In the genomic region with DNA sequence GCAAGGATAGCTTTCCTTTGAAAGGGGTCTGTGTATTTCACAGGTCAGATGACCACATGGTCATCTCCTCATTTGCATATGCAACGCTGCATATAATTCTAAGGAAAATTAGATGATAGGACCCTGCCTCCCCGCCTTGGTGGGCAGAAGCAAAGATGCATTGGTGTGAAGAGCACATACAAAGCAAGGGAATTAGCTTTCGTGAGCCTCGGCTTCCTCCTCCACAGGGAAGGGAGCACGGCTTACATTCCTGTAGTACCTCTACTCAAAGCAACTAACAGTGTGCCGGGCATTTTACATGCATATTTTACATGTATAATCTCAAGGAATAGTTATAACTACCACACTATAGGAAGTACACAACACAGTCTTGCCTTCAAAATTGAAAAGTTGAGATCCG, we compare ENCODE assay signal across 19 mouse cellular contexts. TPM values are rescaled to one million over a fixed set of nuclear protein-coding genes. Genes with fewer than 3 reads are reported as not detected.
A peak's percentile ranks its signal among the peaks of the same experiment; 100 is the strongest.
DNase-seq lines count a peak whose midpoint lies in the region; ATAC-seq and TF ChIP-seq lines count a peak whose summit lies in the region.
"Had no signal": no experiment of that assay in that cellular context is flagged by ENCODE, and none has a peak within 500 bp of the region (broad histone marks: within the 10 kb centered on the region; RNA-seq: fewer than 3 reads in every experiment).

No protein-coding gene starts in this region.

- no peak for DNase-seq in frontal cortex, adult 2 months (ENCODE audit: extremely low spot score in 1 of 2, low spot score in 1 of 2)
- no peak for DNase-seq in kidney, adult 2 months
- DNase-seq: adrenal gland, adult 2 months; adrenal gland, postnatal 10 days; adrenal gland, postnatal 25 days; cerebellum, adult 11 months; cerebellum, adult 18-20 months; cerebellum, adult 8-10 months; cerebellum, adult 9-11 months; cerebellum, postnatal 14 days; cerebellum, postnatal 36 days; embryo, embryonic 11 days had no signal

- TF ChIP-seq POLR2A in kidney, adult 2 months (IDR thresholded peaks at IDR 0.05; ENCODE audit: low read depth, low read length), result no peak

- H3K36me3 ChIP-seq in kidney, adult 2 months (ENCODE audit: control insufficient read depth, insufficient read depth, low read length), result no peaks in the 10 kb centered on the region
- H3K36me3 ChIP-seq in kidney, embryonic 14.5 days (ENCODE audit: control insufficient read depth, insufficient read depth, low read length), result no peaks in the 10 kb centered on the region
- H3K36me3 ChIP-seq: embryonic facial prominence, embryonic 13.5 days; embryonic facial prominence, embryonic 15.5 days; forebrain, embryonic 15.5 days had no signal

- WGBS in kidney, adult 2 months, result 96% methylated on average over 7 of the region's 7 CpGs
- WGBS in kidney, embryonic 14.5 days, result 92% methylated on average over 7 of the region's 7 CpGs

- no peak overlapping the region for H3K9ac ChIP-seq in kidney, embryonic 14.5 days (ENCODE audit: low read depth, low read length)
- H3K9ac ChIP-seq: embryonic facial prominence, embryonic 13.5 days; embryonic facial prominence, embryonic 15.5 days; forebrain, embryonic 13.5 days; forebrain, embryonic 15.5 days had no signal

- H3K4me2 ChIP-seq in kidney, embryonic 14.5 days (replicated peaks; ENCODE audit: low read depth, low read length), result no peak overlapping the region
- H3K4me2 ChIP-seq: embryonic facial prominence, embryonic 13.5 days; embryonic facial prominence, embryonic 15.5 days; forebrain, embryonic 13.5 days; forebrain, embryonic 15.5 days had no signal

- H3K27me3 ChIP-seq in kidney, adult 2 months (replicated peaks; ENCODE audit: control insufficient read depth, insufficient read depth, low read length), result no peaks in the 10 kb centered on the region
- no peaks in the 10 kb centered on the region for H3K27me3 ChIP-seq in kidney, embryonic 14.5 days (ENCODE audit: control insufficient read depth, insufficient read depth, low read length)
- H3K27me3 ChIP-seq: embryonic facial prominence, embryonic 13.5 days; embryonic facial prominence, embryonic 15.5 days; forebrain, embryonic 13.5 days; forebrain, embryonic 15.5 days had no signal

- H3K9me3 ChIP-seq in kidney, embryonic 14.5 days (ENCODE audit: control insufficient read depth, low read length), result no peaks in the 10 kb centered on the region
- H3K9me3 ChIP-seq: embryonic facial prominence, embryonic 13.5 days; embryonic facial prominence, embryonic 15.5 days; forebrain, embryonic 13.5 days; forebrain, embryonic 15.5 days had no signal

- H3K4me1 ChIP-seq in kidney, adult 2 months (ENCODE audit: control insufficient read depth, insufficient read depth, low read length), result no peaks in the 10 kb centered on the region
- peaks cover 6% of the 10 kb centered on the region; the same call in 1 of the 2 replicates for H3K4me1 ChIP-seq in kidney, embryonic 14.5 days (ENCODE audit: control insufficient read depth, insufficient read depth, low read length)
- H3K4me1 ChIP-seq: embryonic facial prominence, embryonic 15.5 days had no signal

- H3K4me3 ChIP-seq in kidney, adult 2 months (ENCODE audit: insufficient read depth, low read depth, low read length), result no peak overlapping the region
- no peak overlapping the region for H3K4me3 ChIP-seq in kidney, embryonic 14.5 days (ENCODE audit: low read length)
- H3K4me3 ChIP-seq: embryonic facial prominence, embryonic 13.5 days; embryonic facial prominence, embryonic 15.5 days; erythroblast, embryonic 14.5 days; forebrain, embryonic 13.5 days; forebrain, embryonic 15.5 days had no signal

- ATAC-seq in frontal cortex, adult (ENCODE audit: low TSS enrichment), result peak; percentile 64
- ATAC-seq in kidney, embryonic 14.5 days (ENCODE audit: low FRiP score, low TSS enrichment), result no peak
- ATAC-seq: forebrain, embryonic 13.5 days; forebrain, embryonic 15.5 days had no signal

- TF ChIP-seq CTCF in kidney, adult 2 months (conservative IDR thresholded peaks at IDR 0.05; ENCODE audit: insufficient read depth, insufficient read length, low read depth, low read length), result no peak

- 0 out of 2 replicates have a peak overlapping the region, but pooled peaks have one; percentile 18 for H3K27ac ChIP-seq in kidney, adult 2 months (ENCODE audit: insufficient read depth, low read depth, low read length)
- no peak overlapping the region for H3K27ac ChIP-seq in kidney, embryonic 14.5 days (ENCODE audit: low read depth, low read length)
- H3K27ac ChIP-seq: embryonic facial prominence, embryonic 13.5 days; forebrain, embryonic 13.5 days; forebrain, embryonic 15.5 days had no signal

RNA-seq across cellular contexts. Expression of a gene that starts 16.7 kb away (rescaled TPM):
- polyA plus RNA-seq in frontal cortex, adult 2 months (2012; rRNA removed), result 93.8 and 104 TPM in 2 replicates
- 54.7 and 97.4 TPM in 2 replicates for polyA plus RNA-seq in kidney, adult 2 months (2012; rRNA removed)
- polyA plus RNA-seq in kidney, embryonic 14.5 days (2014; fragmentation: Nextera tagmentation; extraction: Ambion mirVana), result 28.2 and 31.9 TPM in 2 replicates
